Mouse (Mus musculus) lung, postnatal 0 days (tissue): ENCODE measurements around the gene Nfkbib. TPM values are rescaled to one million over a fixed set of nuclear protein-coding genes. Genes with fewer than 3 reads are reported as not detected.
A peak's percentile ranks its signal among the peaks of the same experiment; 100 is the strongest.

Experiments
- ATAC-seq: fragments of 200-750 bp; cut with Nextera tagmentation; 2 replicates; pipeline ENCODE4 v1.8.0; 2017; ENCODE audit warnings: moderate library complexity
- DNase-seq: peaks from one replicate; pipeline ENCODE4 v3.0.0-alpha.2; 2016; ENCODE audit warnings: low spot score
- H3K27ac ChIP-seq: fragments of 300-500 bp; sonication (generic); 2 replicates; pipeline ENCODE4 v1.5.1; 2014; ENCODE audit warnings: antibody characterized with exemption, mild to moderate bottlenecking, low read length, mixed read lengths
- H3K27me3 ChIP-seq: fragments of 300-500 bp; sonication (generic); replicated peaks from 2 replicates; pipeline ENCODE4 v1.6.1; 2014; ENCODE audit warnings: low read length, mixed read lengths; ENCODE audit not compliant: insufficient read depth
- H3K36me3 ChIP-seq: fragments of 300-500 bp; sonication (generic); 2 replicates; pipeline ENCODE4 v1.6.1; 2014; ENCODE audit warnings: low read length, mixed read lengths; ENCODE audit not compliant: insufficient read depth
- H3K4me1 ChIP-seq: fragments of 300-500 bp; sonication (generic); 2 replicates; pipeline ENCODE4 v1.6.1; 2014; ENCODE audit warnings: antibody characterized with exemption, low read depth, low read length, mixed read lengths; ENCODE audit not compliant: insufficient read depth
- H3K4me2 ChIP-seq: fragments of 300-500 bp; sonication (generic); replicated peaks from 2 replicates; pipeline ENCODE4 v1.6.1; 2014; ENCODE audit warnings: low read depth, mild to moderate bottlenecking, low read length, moderate library complexity, mixed read lengths
- H3K4me3 ChIP-seq: fragments of 300-500 bp; sonication (generic); 2 replicates; pipeline ENCODE4 v1.5.1; 2014; ENCODE audit warnings: low read depth, low read length
- H3K9ac ChIP-seq: fragments of 300-500 bp; sonication (generic); replicated peaks from 2 replicates; pipeline ENCODE4 v1.6.1; 2014; ENCODE audit warnings: low read depth, mild to moderate bottlenecking
- H3K9me3 ChIP-seq: fragments of 300-500 bp; sonication (generic); 2 replicates; pipeline ENCODE4 v1.6.1; 2016; ENCODE audit warnings: low read length, mixed read lengths
- CTCF ChIP-seq: IDR thresholded peaks from 2 replicates; pipeline ENCODE4 v1.5.1; 2016; ENCODE audit warnings: antibody characterized with exemption, mild to moderate bottlenecking
- EP300 ChIP-seq: IDR thresholded peaks from 2 replicates; pipeline ENCODE4 v1.6.1; 2016; ENCODE audit warnings: antibody characterized with exemption, mild to moderate bottlenecking, control low read depth
- WGBS: fragments of 180-500 bp; shearing (Covaris S2); extraction: QIAGEN DNeasy Blood & Tissue Kit; methylation state at CpG from one replicate; pipeline ENCODE4 v1.1.7; 2014; 5-methylcytosine and 5-hydroxymethylcytosine counted together
- polyA plus RNA-seq: library from polyadenylated mRNA; unstranded; fragments of >200 nt; fragmentation: Nextera tagmentation; extraction: Ambion mirVana; gene quantifications from 2 replicates; pipeline ENCODE4 v1.2.1, GENCODE M21; 2015

Gene Nfkbib
- polyA plus RNA-seq, 1 experiment from 2014 or later, result 42.3 TPM

DNA sequence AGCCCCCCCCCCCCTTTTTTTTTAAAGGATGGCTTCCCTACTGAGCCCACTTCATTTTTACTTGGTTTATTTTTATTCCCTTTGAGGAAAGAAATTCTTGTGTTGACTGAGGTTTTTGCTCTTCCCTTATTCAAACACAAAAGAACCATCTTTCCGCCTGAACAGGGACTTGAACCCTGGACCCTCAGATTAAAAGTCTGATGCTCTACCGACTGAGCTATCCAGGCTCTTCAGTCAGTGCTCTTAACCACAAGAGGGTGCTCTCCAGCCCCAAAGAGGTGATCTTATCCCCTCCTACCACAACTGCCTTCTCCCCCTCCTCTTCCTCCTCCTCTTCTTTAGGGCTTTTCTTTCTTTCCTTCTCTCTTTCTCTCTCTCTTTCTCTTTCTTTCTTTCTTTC, 26.5 kb upstream of the Nfkbib start:
- Histone ChIP-seq H3K9me3 (no peaks in the 10 kb centered on the region), H3K27ac (no peak overlapping the region), H3K9ac (no peak overlapping the region), H3K27me3 (no peaks in the 10 kb centered on the region), H3K4me3 (no peak overlapping the region), H3K4me2 (no peak overlapping the region), H3K36me3 (no peaks in the 10 kb centered on the region), H3K4me1 (peaks cover 4% of the 10 kb centered on the region; the same call in 1 of the 2 replicates)
- TF ChIP-seq CTCF (peak; percentile 55), EP300 (no peak)
- DNase-seq (peak; percentile 56), ATAC-seq (no peak)
- 32% methylated on average over 2 of the region's 2 CpGs for WGBS

- TF ChIP-seq EP300, result no peak
- TF ChIP-seq CTCF, result peak; percentile 9; the same call in 1 of the 2 replicates
- 60% methylated on average over 13 of the region's 14 CpGs for WGBS
- H3K27ac ChIP-seq, result no peak overlapping the region
- H3K27me3 ChIP-seq, result no peaks in the 10 kb centered on the region
- H3K9me3 ChIP-seq, result no peaks in the 10 kb centered on the region
- no peak overlapping the region for H3K4me2 ChIP-seq
- H3K4me1 ChIP-seq, result peaks cover 4% of the 10 kb centered on the region; the same call in 1 of the 2 replicates
- no peak overlapping the region for H3K9ac ChIP-seq
- DNase-seq (no peak), ATAC-seq (no peak)
- peaks cover 5% of the 10 kb centered on the region; the same call in 1 of the 2 replicates for H3K36me3 ChIP-seq
- no peak overlapping the region for H3K4me3 ChIP-seq
Observed at GRCm38 (mm10) chr7:28792391-28793185, 25.3 kb upstream of the Nfkbib start.

- no peak for TF ChIP-seq CTCF
- TF ChIP-seq EP300, result no peak
- H3K9ac ChIP-seq, result no peak overlapping the region
- H3K36me3 ChIP-seq, result peaks cover 5% of the 10 kb centered on the region; the same call in 1 of the 2 replicates
- no peak overlapping the region for H3K27ac ChIP-seq
- H3K4me3 ChIP-seq, result no peak overlapping the region
- no peak for ATAC-seq
- H3K4me2 ChIP-seq, result no peak overlapping the region
- no peak for DNase-seq
- H3K9me3 ChIP-seq, result no peaks in the 10 kb centered on the region
- no peaks in the 10 kb centered on the region for H3K27me3 ChIP-seq
- no peaks in the 10 kb centered on the region for H3K4me1 ChIP-seq
Observed at GRCm38 (mm10) chr7:28791706-28792105, 24.4 kb upstream of the Nfkbib start.

GRCm38 (mm10) chr7:28790066-28790806, 22.9 kb upstream of the Nfkbib start:
- Histone ChIP-seq H3K9me3 (no peaks in the 10 kb centered on the region), H3K4me1 (no peaks in the 10 kb centered on the region), H3K4me3 (no peak overlapping the region), H3K4me2 (no peak overlapping the region), H3K27ac (no peak overlapping the region), H3K27me3 (no peaks in the 10 kb centered on the region), H3K9ac (no peak overlapping the region), H3K36me3 (peaks cover 5% of the 10 kb centered on the region; the same call in 1 of the 2 replicates)
- ATAC-seq, result peak; percentile 47
- 54% methylated on average over 8 of the region's 8 CpGs for WGBS
- no peak for DNase-seq
- TF ChIP-seq CTCF (peak; percentile 56), EP300 (no peak)

DNA sequence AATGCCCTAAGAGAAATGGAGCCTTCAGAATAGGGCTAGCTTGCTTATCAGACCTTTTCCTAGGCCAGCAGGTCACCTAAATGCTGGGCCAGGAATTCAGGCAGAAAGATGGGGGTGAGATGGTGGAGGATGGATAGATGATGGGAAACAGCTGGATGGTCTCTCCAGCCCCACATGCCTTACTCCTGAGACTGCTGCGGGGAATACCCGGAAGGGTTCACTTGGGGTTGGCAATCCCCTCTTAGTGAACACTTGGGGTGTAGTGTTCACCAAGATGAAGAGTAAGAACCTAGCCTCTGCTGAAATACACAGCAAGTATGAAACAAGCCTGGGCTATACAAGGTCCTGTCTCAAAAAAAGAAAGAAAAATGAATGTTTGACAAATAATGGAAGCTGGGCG, 21.9 kb upstream of the Nfkbib start:
- Histone ChIP-seq H3K27me3 (no peaks in the 10 kb centered on the region), H3K27ac (no peak overlapping the region), H3K4me2 (0 out of 2 replicates have a peak overlapping the region, but pooled peaks have one; percentile 3), H3K9ac (no peak overlapping the region), H3K4me3 (no peak overlapping the region), H3K9me3 (no peaks in the 10 kb centered on the region), H3K36me3 (peaks cover 5% of the 10 kb centered on the region), H3K4me1 (no peaks in the 10 kb centered on the region)
- ATAC-seq (no peak), DNase-seq (no peak)
- 72% methylated on average over 3 of the region's 3 CpGs for WGBS
- TF ChIP-seq EP300 (no peak), CTCF (no peak)
